Mouse (Mus musculus): Measurements from ENCODE around the gene Efcab3.
"Not testable (repeated sequence)": the region's sequence is repeated elsewhere in the genome, so short reads cannot be mapped to it uniquely, and the experiment has no call there.

DNA sequence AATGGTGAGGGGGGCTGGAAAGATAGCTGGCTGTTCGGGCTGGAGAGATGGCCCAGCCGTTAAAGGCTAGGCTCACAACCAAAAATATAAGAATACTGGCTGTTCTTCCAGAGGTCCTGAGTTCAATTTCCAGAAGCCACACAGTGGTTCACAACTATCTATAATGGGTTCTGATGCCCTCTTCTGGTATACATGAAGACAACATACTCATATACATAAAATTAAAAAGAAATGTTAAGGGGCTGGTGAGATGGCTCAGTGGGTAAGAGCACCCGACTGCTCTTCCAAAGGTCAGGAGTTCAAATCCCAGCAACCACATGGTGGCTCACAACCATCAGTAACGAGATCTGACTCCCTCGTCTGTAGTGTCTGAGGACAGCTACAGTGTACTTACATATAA lies 58.4 kb downstream of the Efcab3 start:
- not testable (repeated sequence) for TF ChIP-seq CTCF (IDR thresholded peaks at IDR 0.05); EP300 (IDR thresholded peaks at IDR 0.05; ENCODE audit: insufficient read depth, low read depth, low read length)

Data from heart, adult 2 months (tissue).